Mouse (Mus musculus) hindbrain, embryonic 16.5 days (tissue): Measurements from ENCODE around the gene Fam163b. TPM values are rescaled to one million over a fixed set of nuclear protein-coding genes. Genes with fewer than 3 reads are reported as not detected.
A peak's percentile ranks its signal among the peaks of the same experiment; 100 is the strongest.

Source experiments
- ATAC-seq: fragments of 200-750 bp; cut with Nextera tagmentation; 2 replicates; pipeline ENCODE4 v1.8.0; 2017; ENCODE audit warnings: moderate TSS enrichment, moderate library complexity
- H3K27ac ChIP-seq: fragments of 300-500 bp; sonication (generic); 2 replicates; pipeline ENCODE4 v1.5.1; 2014; ENCODE audit warnings: low read depth, mild to moderate bottlenecking, control low read depth, low read length, moderate library complexity
- H3K27me3 ChIP-seq: fragments of 300-500 bp; sonication (generic); replicated peaks from 2 replicates; pipeline ENCODE4 v1.6.1; 2014; ENCODE audit warnings: low read length; ENCODE audit not compliant: control insufficient read depth, insufficient read depth
- H3K36me3 ChIP-seq: fragments of 300-500 bp; sonication (generic); 2 replicates; pipeline ENCODE4 v1.6.1; 2014; ENCODE audit warnings: mild to moderate bottlenecking, low read length, moderate library complexity, mixed read lengths; ENCODE audit not compliant: control insufficient read depth, insufficient read depth
- H3K4me1 ChIP-seq: fragments of 300-500 bp; sonication (generic); 2 replicates; pipeline ENCODE4 v1.6.1; 2014; ENCODE audit warnings: low read depth, low read length; ENCODE audit not compliant: control insufficient read depth, insufficient read depth
- H3K4me2 ChIP-seq: fragments of 300-500 bp; sonication (generic); 2 replicates; pipeline ENCODE4 v1.6.1; 2014; ENCODE audit warnings: mild to moderate bottlenecking, low read length, control low read depth, moderate library complexity
- H3K4me3 ChIP-seq: fragments of 300-500 bp; sonication (generic); 2 replicates; pipeline ENCODE4 v1.5.1; 2014; ENCODE audit warnings: mild to moderate bottlenecking, low read length, control low read depth, moderate library complexity
- H3K9ac ChIP-seq: fragments of 300-500 bp; sonication (generic); 2 replicates; pipeline ENCODE4 v1.6.1; 2014; ENCODE audit warnings: low read depth, mild to moderate bottlenecking, control low read depth, low read length, moderate library complexity
- H3K9me3 ChIP-seq: fragments of 300-500 bp; sonication (generic); 2 replicates; pipeline ENCODE4 v1.6.1; 2014; ENCODE audit warnings: mild to moderate bottlenecking, low read length, moderate library complexity; ENCODE audit not compliant: control insufficient read depth
- WGBS: fragments of 180-500 bp; shearing (Covaris S2); extraction: QIAGEN DNeasy Blood & Tissue Kit; methylation state at CpG from one replicate; pipeline ENCODE4 v1.1.7; 2014; 5-methylcytosine and 5-hydroxymethylcytosine counted together
- polyA plus RNA-seq: library from polyadenylated mRNA; unstranded; fragments of >200 nt; fragmentation: Nextera tagmentation; extraction: Ambion mirVana; gene quantifications from 2 replicates; pipeline ENCODE4 v1.2.1, GENCODE M21; 2015

Gene Fam163b
- polyA plus RNA-seq, 1 experiment from 2014 or later = 10.3 TPM

- no peak overlapping the region for H3K9ac ChIP-seq
- ATAC-seq = peak; percentile 59
- no peak overlapping the region for H3K4me3 ChIP-seq
- no peaks in the 10 kb centered on the region for H3K9me3 ChIP-seq
- H3K27ac ChIP-seq = no peak overlapping the region
- H3K4me1 ChIP-seq = peaks cover 5% of the 10 kb centered on the region
- no peaks in the 10 kb centered on the region for H3K27me3 ChIP-seq
- H3K4me2 ChIP-seq = no peak overlapping the region
- 57% methylated on average over 7 of the region's 7 CpGs for WGBS
- H3K36me3 ChIP-seq = no peaks in the 10 kb centered on the region
These were observed 38.7 kb downstream of the Fam163b start for GRCm38 (mm10) chr2:27103554-27103953.

GRCm38 (mm10) chr2:27097776-27098175 is 44.5 kb downstream of the Fam163b start:
- Histone ChIP-seq H3K36me3 (no peaks in the 10 kb centered on the region), H3K4me1 (peaks cover 14% of the 10 kb centered on the region), H3K4me2 (no peak overlapping the region), H3K9me3 (no peaks in the 10 kb centered on the region), H3K27ac (peak overlapping the region; percentile 21; the same call in 1 of the 2 replicates), H3K4me3 (no peak overlapping the region), H3K9ac (no peak overlapping the region), H3K27me3 (no peaks in the 10 kb centered on the region)
- peak; percentile 70 for ATAC-seq
- 11% methylated on average over 6 of the region's 6 CpGs for WGBS

- Histone ChIP-seq H3K4me1 (peaks cover 14% of the 10 kb centered on the region), H3K4me3 (no peak overlapping the region), H3K27me3 (no peaks in the 10 kb centered on the region), H3K27ac (peak overlapping the region; percentile 21), H3K4me2 (no peak overlapping the region), H3K9me3 (no peaks in the 10 kb centered on the region), H3K36me3 (no peaks in the 10 kb centered on the region), H3K9ac (no peak overlapping the region)
- WGBS = 47% methylated on average over 6 of the region's 6 CpGs
- peak; percentile 22; the same call in 1 of the 2 replicates for ATAC-seq
These were observed 45.0 kb downstream of the Fam163b start for GRCm38 (mm10) chr2:27097241-27097656.

- Histone ChIP-seq H3K27ac (peak overlapping the region; percentile 21; the same call in 1 of the 2 replicates), H3K4me3 (no peak overlapping the region), H3K4me1 (peaks cover 14% of the 10 kb centered on the region), H3K9me3 (no peaks in the 10 kb centered on the region), H3K9ac (no peak overlapping the region), H3K27me3 (no peaks in the 10 kb centered on the region), H3K4me2 (no peak overlapping the region), H3K36me3 (no peaks in the 10 kb centered on the region)
- ATAC-seq = no peak
- 74% methylated on average over 13 of the region's 13 CpGs for WGBS
These were observed 45.8 kb downstream of the Fam163b start for GRCm38 (mm10) chr2:27096341-27096981.

GRCm38 (mm10) chr2:27095178-27095577 is 47.1 kb downstream of the Fam163b start:
- Histone ChIP-seq H3K27me3 (no peaks in the 10 kb centered on the region), H3K9me3 (no peaks in the 10 kb centered on the region), H3K36me3 (no peaks in the 10 kb centered on the region), H3K4me2 (no peak overlapping the region), H3K4me3 (no peak overlapping the region), H3K9ac (no peak overlapping the region), H3K27ac (no peak overlapping the region), H3K4me1 (peaks cover 14% of the 10 kb centered on the region)
- ATAC-seq = no peak
- WGBS = 93% methylated on average over 7 of the region's 7 CpGs

- H3K36me3 ChIP-seq = no peaks in the 10 kb centered on the region
- H3K9ac ChIP-seq = no peak overlapping the region
- no peaks in the 10 kb centered on the region for H3K27me3 ChIP-seq
- H3K9me3 ChIP-seq = no peaks in the 10 kb centered on the region
- H3K4me2 ChIP-seq = no peak overlapping the region
- no peak overlapping the region for H3K4me3 ChIP-seq
- no peak overlapping the region for H3K27ac ChIP-seq
- ATAC-seq = no peak
- peaks cover 7% of the 10 kb centered on the region for H3K4me1 ChIP-seq
- 73% methylated on average over 1 of the region's 1 CpGs for WGBS
These were observed 53.1 kb downstream of the Fam163b start for GRCm38 (mm10) chr2:27089238-27089637.

GRCm38 (mm10) chr2:27088700-27089099 is 53.6 kb downstream of the Fam163b start:
- Histone ChIP-seq H3K27me3 (no peaks in the 10 kb centered on the region), H3K4me3 (no peak overlapping the region), H3K4me2 (no peak overlapping the region), H3K36me3 (no peaks in the 10 kb centered on the region), H3K9ac (no peak overlapping the region), H3K9me3 (no peaks in the 10 kb centered on the region), H3K4me1 (peaks cover 7% of the 10 kb centered on the region), H3K27ac (no peak overlapping the region)
- ATAC-seq = no peak
- 78% methylated on average over 5 of the region's 5 CpGs for WGBS

- H3K27me3 ChIP-seq = no peaks in the 10 kb centered on the region
- no peaks in the 10 kb centered on the region for H3K36me3 ChIP-seq
- H3K9me3 ChIP-seq = no peaks in the 10 kb centered on the region
- peaks cover 7% of the 10 kb centered on the region for H3K4me1 ChIP-seq
- ATAC-seq = 0 out of 2 replicates have a peak, but pooled peaks have one; percentile 50
- no peak overlapping the region for H3K27ac ChIP-seq
- H3K9ac ChIP-seq = no peak overlapping the region
- H3K4me3 ChIP-seq = no peak overlapping the region
- no peak overlapping the region for H3K4me2 ChIP-seq
- WGBS = 50% methylated on average over 17 of the region's 18 CpGs
These were observed 54.1 kb downstream of the Fam163b start for GRCm38 (mm10) chr2:27088071-27088644.

- no peak overlapping the region for H3K27ac ChIP-seq
- ATAC-seq = no peak; the same call in 1 of the 2 replicates
- peaks cover 7% of the 10 kb centered on the region for H3K4me1 ChIP-seq
- WGBS = 91% methylated on average over 5 of the region's 5 CpGs
- no peaks in the 10 kb centered on the region for H3K36me3 ChIP-seq
- H3K4me2 ChIP-seq = no peak overlapping the region
- no peak overlapping the region for H3K9ac ChIP-seq
- no peaks in the 10 kb centered on the region; the same call in 1 of the 2 replicates for H3K27me3 ChIP-seq
- H3K9me3 ChIP-seq = no peaks in the 10 kb centered on the region
- no peak overlapping the region for H3K4me3 ChIP-seq
These were observed 54.7 kb downstream of the Fam163b start for GRCm38 (mm10) chr2:27087581-27087980.
